Mouse (Mus musculus): ENCODE data around the gene Clec4g.

- TF ChIP-seq CTCF (conservative IDR thresholded peaks at IDR 0.05; ENCODE audit: insufficient read depth, insufficient read length, low read depth, low read length) = no peak
- no peak for TF ChIP-seq POLR2A (IDR thresholded peaks at IDR 0.05; ENCODE audit: low read depth, low read length)
These were observed 26.3 kb downstream of the Clec4g start, which contains the start of gene Fcer2a for GRCm38 (mm10) chr8:3694121-3694520.
